28 mouse cellular contexts compared by ENCODE assay signal in the genomic region with DNA sequence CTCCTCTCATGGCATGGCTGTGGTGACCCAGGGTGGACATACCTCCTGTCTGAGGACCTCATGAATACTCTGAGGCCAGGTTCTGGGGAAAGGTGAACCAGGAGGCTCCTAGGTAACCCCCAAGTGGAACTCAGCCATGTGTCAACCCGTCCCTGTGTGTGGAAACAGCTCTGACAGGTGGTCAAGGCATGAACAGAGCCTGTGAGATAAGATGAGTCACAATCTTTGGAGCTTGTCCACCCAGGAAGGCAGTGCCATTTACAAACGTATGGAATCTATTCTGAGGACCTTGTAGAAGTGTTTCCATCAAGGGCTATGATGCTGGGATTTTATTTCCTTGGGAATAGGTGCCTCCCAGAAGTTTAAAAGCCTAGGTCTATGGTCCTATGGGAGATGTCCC.
"Had no signal": no experiment of that assay in that cellular context is flagged by ENCODE, and none has a peak within 500 bp of the region (broad histone marks: within the 10 kb centered on the region; RNA-seq: fewer than 3 reads in every experiment).

No protein-coding gene starts in this region.

- H3K4me3 ChIP-seq: gastrocnemius, adult 2 months; heart, adult 2 months; heart, embryonic 13.5 days; heart, embryonic 15.5 days; hindbrain, embryonic 13.5 days; hindbrain, embryonic 15.5 days; intestine, embryonic 15.5 days; layer of hippocampus, adult 2 months; left cerebral cortex, adult 2 months; limb, embryonic 10.5 days; limb, embryonic 12.5 days; liver, embryonic 13.5 days; liver, embryonic 15.5 days had no signal

- H3K36me3 ChIP-seq: heart, embryonic 15.5 days; intestine, embryonic 15.5 days; liver, embryonic 13.5 days; liver, embryonic 15.5 days had no signal

- H3K9ac ChIP-seq: heart, embryonic 13.5 days; heart, embryonic 15.5 days; hindbrain, embryonic 13.5 days; hindbrain, embryonic 15.5 days; intestine, embryonic 15.5 days; limb, embryonic 12.5 days; liver, embryonic 13.5 days; liver, embryonic 15.5 days; liver, postnatal 0 days had no signal

- H3K9me3 ChIP-seq: heart, embryonic 13.5 days; heart, embryonic 15.5 days; hindbrain, embryonic 13.5 days; hindbrain, embryonic 15.5 days; intestine, embryonic 15.5 days; limb, embryonic 10.5 days; limb, embryonic 12.5 days; liver, embryonic 13.5 days; liver, embryonic 15.5 days had no signal

- H3K27ac ChIP-seq: gastrocnemius, adult 2 months; heart, adult 2 months; heart, embryonic 13.5 days; heart, embryonic 15.5 days; hindbrain, embryonic 13.5 days; hindbrain, embryonic 15.5 days; intestine, embryonic 15.5 days; layer of hippocampus, adult 2 months; left cerebral cortex, adult 2 months; limb, embryonic 10.5 days; limb, embryonic 12.5 days; liver, embryonic 13.5 days; liver, embryonic 15.5 days had no signal

- ATAC-seq: inflammation-experienced regulatory T-cells, adult 6 months; intestine, embryonic 15.5 days; intestine, postnatal 0 days; liver, postnatal 0 days had no signal

- DNase-seq: gastrocnemius, adult 2 months; gastrocnemius, postnatal 14 days; gastrocnemius, postnatal 36 days; heart, adult 11 months; heart, adult 2 months; heart, postnatal 14 days; heart, postnatal 36 days; kidney, adult 18-20 months; kidney, adult 8-10 months; kidney, postnatal 10 days; kidney, postnatal 4 days; liver; liver, embryonic 13.5 days; liver, postnatal 0 days had no signal

- H3K27me3 ChIP-seq: heart, embryonic 13.5 days; heart, embryonic 15.5 days; hindbrain, embryonic 13.5 days; hindbrain, embryonic 15.5 days; intestine, embryonic 15.5 days; limb, embryonic 12.5 days; liver, embryonic 13.5 days; liver, embryonic 15.5 days had no signal

- H3K4me1 ChIP-seq: heart, embryonic 15.5 days; liver, embryonic 13.5 days; liver, embryonic 15.5 days had no signal

- H3K4me2 ChIP-seq: heart, embryonic 11.5 days; heart, embryonic 13.5 days; heart, embryonic 15.5 days; hindbrain, embryonic 13.5 days; hindbrain, embryonic 15.5 days; intestine, embryonic 15.5 days; limb, embryonic 12.5 days; liver, embryonic 11.5 days; liver, embryonic 13.5 days; liver, embryonic 15.5 days had no signal
